Mouse (Mus musculus) liver, postnatal 0 days (tissue): ENCODE measurements at regions not wholly inside any gene's neighbourhood (a gene's known extent, or its start where the extent isn't known, plus 50 kb on each side); places are given as distances from the start of the nearest gene placed in this dataset.

Experiments used
- CTCF ChIP-seq: sonication (generic); IDR thresholded peaks from 2 replicates; pipeline ENCODE4 v1.5.1; 2016; ENCODE audit warnings: antibody characterized with exemption, low read depth
- EP300 ChIP-seq: IDR thresholded peaks from 2 replicates; pipeline ENCODE4 v1.6.1; 2016; ENCODE audit warnings: antibody characterized with exemption, low read depth, mild to moderate bottlenecking

GRCm38 (mm10) chr10:21790991-21791390 is 91.0 kb upstream of the Sgk1 start:
- TF ChIP-seq CTCF (no peak), EP300 (no peak)
